Mouse (Mus musculus) CH12.LX (cell line): ENCODE results near the gene Eif3k. TPM values are rescaled to one million over a fixed set of nuclear protein-coding genes. Genes with fewer than 3 reads are reported as not detected.

Experiments
- DNase-seq: peaks from one replicate; pipeline ENCODE4 v3.0.0-alpha.2; 2013; ENCODE audit errors: extremely low read depth
- H3K27ac ChIP-seq: 2 replicates; pipeline ENCODE4 v1.5.1; 2012; ENCODE audit warnings: low read depth, mild to moderate bottlenecking, control low read depth, moderate library complexity; ENCODE audit not compliant: insufficient read depth
- H3K27me3 ChIP-seq: replicated peaks from 2 replicates; pipeline ENCODE3; 2012; ENCODE audit warnings: inconsistent platforms
- H3K36me3 ChIP-seq, 2 experiments: replicated peaks in 1 of 2; 2 replicates each; pipeline versions ENCODE3 to v1.6.1; 2012; ENCODE audit warnings: inconsistent platforms in 1 of 2, low read length in 1 of 2, mild to moderate bottlenecking in 1 of 2, mixed read lengths in 1 of 2, moderate library complexity in 1 of 2; ENCODE audit not compliant: control insufficient read depth in 1 of 2, insufficient read depth in 1 of 2
- H3K4me1 ChIP-seq, 2 experiments: 2 replicates each; pipeline ENCODE4 v1.6.1; 2012; ENCODE audit warnings: inconsistent platforms in 1 of 2, moderate library complexity in 1 of 2; ENCODE audit not compliant: insufficient read depth in 2 of 2, control insufficient read depth in 1 of 2
- H3K4me2 ChIP-seq: 2 replicates; pipeline ENCODE4 v1.6.1; 2012; ENCODE audit warnings: low read depth, mild to moderate bottlenecking, control low read depth; ENCODE audit not compliant: poor library complexity, insufficient read depth, severe bottlenecking
- H3K4me3 ChIP-seq, 3 experiments: fragments of 150-350 bp in 1 of 3; sonication (generic) in 1 of 3; replicated peaks in 1 of 3; 2 replicates each; pipeline versions ENCODE3 to v1.5.1; 2011 to 2012; ENCODE audit warnings: low read depth in 2 of 3, low read length in 2 of 3, mild to moderate bottlenecking in 2 of 3, moderate library complexity in 2 of 3, control low read depth in 1 of 3, improper control_type of control experiment in 1 of 3, inconsistent platforms in 1 of 3, mixed read lengths in 1 of 3; ENCODE audit not compliant: poor library complexity in 1 of 3
- H3K79me2 ChIP-seq: replicated peaks from 2 replicates; pipeline ENCODE4 v1.6.1; 2012; ENCODE audit warnings: mild to moderate bottlenecking, moderate library complexity; ENCODE audit not compliant: control insufficient read depth, poor library complexity, insufficient read depth, severe bottlenecking; ENCODE audit errors: extremely low read depth
- H3K9ac ChIP-seq: 2 replicates; pipeline ENCODE4 v1.6.1; 2012; ENCODE audit warnings: low read depth, mild to moderate bottlenecking, control low read depth, moderate library complexity; ENCODE audit not compliant: insufficient read depth
- H3K9me3 ChIP-seq: replicated peaks from 2 replicates; pipeline ENCODE3; 2012; ENCODE audit warnings: low read length, inconsistent platforms, mixed read lengths
- BHLHE40 ChIP-seq: IDR thresholded peaks from 2 replicates; pipeline ENCODE4 v1.6.1; 2011; ENCODE audit warnings: mild to moderate bottlenecking, low read depth, low read length, improper control_type of control experiment
- CHD1 ChIP-seq: IDR thresholded peaks from 2 replicates; pipeline ENCODE4 v1.6.1; 2012; ENCODE audit warnings: low read depth, low read length, improper control_type of control experiment, inconsistent platforms
- CTCF ChIP-seq, 2 experiments: IDR thresholded peaks in 1 of 2; conservative IDR thresholded peaks in 1 of 2; 2 replicates each; pipeline ENCODE4 v1.5.1; 2011 to 2012; ENCODE audit warnings: low read depth in 2 of 2, low read length in 2 of 2, improper control_type of control experiment in 1 of 2, inconsistent platforms in 1 of 2, mild to moderate bottlenecking in 1 of 2, moderate library complexity in 1 of 2
- E2F4 ChIP-seq: IDR thresholded peaks from 2 replicates; pipeline ENCODE4 v1.6.1; 2011; ENCODE audit warnings: low read depth, low read length, improper control_type of control experiment; ENCODE audit not compliant: insufficient replicate concordance
- ELF1 ChIP-seq: IDR thresholded peaks from 2 replicates; pipeline ENCODE4 v1.6.1; 2014; ENCODE audit warnings: low read depth, mild to moderate bottlenecking, inconsistent platforms, low read length, improper control_type of control experiment
- ETS1 ChIP-seq: conservative IDR thresholded peaks from 2 replicates; pipeline ENCODE4 v1.6.1; 2012; ENCODE audit warnings: low read depth, mild to moderate bottlenecking, inconsistent platforms, low read length, improper control_type of control experiment, moderate library complexity
- GABPA ChIP-seq: IDR thresholded peaks from 2 replicates; pipeline ENCODE4 v1.6.1; 2012; ENCODE audit warnings: low read depth, low read length, improper control_type of control experiment, inconsistent platforms; ENCODE audit not compliant: insufficient replicate concordance
- IRF4 ChIP-seq: IDR thresholded peaks from 2 replicates; pipeline ENCODE4 v1.6.1; 2014; ENCODE audit warnings: low read depth, mild to moderate bottlenecking, inconsistent platforms, low read length, improper control_type of control experiment
- JUN ChIP-seq: IDR thresholded peaks from 2 replicates; pipeline ENCODE4 v1.6.1; 2011; ENCODE audit warnings: low read depth, mild to moderate bottlenecking, low read length, improper control_type of control experiment, moderate library complexity; ENCODE audit not compliant: insufficient read depth
- MAZ ChIP-seq: IDR thresholded peaks from 2 replicates; pipeline ENCODE4 v1.6.1; 2012; ENCODE audit warnings: low read depth, mild to moderate bottlenecking, inconsistent platforms, low read length, improper control_type of control experiment, moderate library complexity
- MEF2A ChIP-seq: IDR thresholded peaks from 2 replicates; pipeline ENCODE4 v1.6.1; 2014; ENCODE audit warnings: low read depth, mild to moderate bottlenecking, inconsistent platforms, low read length, improper control_type of control experiment, borderline replicate concordance
- MXI1 ChIP-seq: IDR thresholded peaks from 2 replicates; pipeline ENCODE4 v1.6.1; 2011; ENCODE audit warnings: mild to moderate bottlenecking, low read depth, low read length, improper control_type of control experiment
- NELFE ChIP-seq: IDR thresholded peaks from 2 replicates; pipeline ENCODE4 v1.6.1; 2011; ENCODE audit warnings: low read depth, low read length, improper control_type of control experiment
- NRF1 ChIP-seq: IDR thresholded peaks from 2 replicates; pipeline ENCODE4 v1.6.1; 2014; ENCODE audit warnings: low read depth, mild to moderate bottlenecking, inconsistent platforms, low read length, improper control_type of control experiment, moderate library complexity
- POLR2A ChIP-seq: IDR thresholded peaks from 2 replicates; pipeline ENCODE4 v1.6.1; 2011; ENCODE audit warnings: low read depth, mild to moderate bottlenecking, improper control_type of control experiment, low read length
- RAD21 ChIP-seq: IDR thresholded peaks from 2 replicates; pipeline ENCODE4 v1.6.1; 2011; ENCODE audit warnings: low read depth, mild to moderate bottlenecking, low read length, improper control_type of control experiment, moderate library complexity
- SIN3A ChIP-seq: IDR thresholded peaks from 2 replicates; pipeline ENCODE4 v1.6.1; 2012; ENCODE audit warnings: low read length, improper control_type of control experiment, inconsistent platforms
- TBP ChIP-seq: conservative IDR thresholded peaks from 2 replicates; pipeline ENCODE4 v1.6.1; 2011; ENCODE audit warnings: low read depth, low read length, improper control_type of control experiment
- UBTF ChIP-seq: IDR thresholded peaks from 2 replicates; pipeline ENCODE4 v1.6.1; 2012; ENCODE audit warnings: low read depth, mild to moderate bottlenecking, inconsistent platforms, low read length, improper control_type of control experiment, moderate library complexity
- USF1 ChIP-seq: IDR thresholded peaks from 2 replicates; pipeline ENCODE4 v1.6.1; 2014; ENCODE audit warnings: low read depth, mild to moderate bottlenecking, inconsistent platforms, low read length, improper control_type of control experiment
- USF2 ChIP-seq: conservative IDR thresholded peaks from 2 replicates; pipeline ENCODE4 v1.6.1; 2011; ENCODE audit warnings: low read depth, low read length, improper control_type of control experiment
- ZNF384 ChIP-seq: IDR thresholded peaks from 2 replicates; pipeline ENCODE4 v1.6.1; 2012; ENCODE audit warnings: low read depth, low read length, improper control_type of control experiment, inconsistent platforms
- dilution Hi-C: fragments of 300-500 bp; cut with MboI; formaldehyde crosslinking; loops from 2 replicates; pipeline ENCODE4 v1.14.3; 2020; ENCODE audit warnings: low sequenced_read_pairs; ENCODE audit not compliant: extremely low pct_unique_long_range_greater_than_20kb, extremely low pct_ligation_motif_present
- in situ Hi-C: fragments of 300-500 bp; cut with MboI; formaldehyde crosslinking; loops from 3 replicates; pipeline ENCODE4 v1.14.3; 2019; ENCODE audit warnings: low sequenced_read_pairs, low pct_ligation_motif_present, low pct_unique_long_range_greater_than_20kb, mixed read lengths
- polyA plus RNA-seq: library from polyadenylated mRNA; unstranded; fragments of >175 nt; gene quantifications from 2 replicates; pipeline ENCODE4 v1.2.1, GENCODE M21; 2012; ENCODE audit warnings: low read depth; ENCODE audit not compliant: insufficient read length
- total RNA-seq, 2 experiments: library from RNA; depleted of rRNA; stranded (reverse); fragments of 300-350 nt in 1 of 2; fragments of >200 nt in 1 of 2; gene quantifications; 2 replicates each; pipeline ENCODE4 v1.2.3; 2012 to 2014

Eif3k gene
- total and polyA plus RNA-seq, 3 experiments: 513 to 658 (median 584) TPM

GRCm38 (mm10) chr7:29019447-29020220, 38.0 kb upstream of the Eif3k start:
- Histone ChIP-seq H3K4me1 (peaks cover 10 to 30% of the 10 kb centered on the region in 2 experiments; a peak in 3 of 4 replicates), H3K27me3 (no peaks in the 10 kb centered on the region), H3K4me3 (no peak overlapping the region), H3K36me3 (peaks cover 2 to 23% of the 10 kb centered on the region in 2 experiments), H3K4me2 (no peak overlapping the region), H3K9me3 (peaks cover 15% of the 10 kb centered on the region), H3K27ac (no peak overlapping the region), H3K79me2 (no peaks in the 10 kb centered on the region), H3K9ac (no peak overlapping the region)
- in situ Hi-C loops: loop anchor here (5.0 kb wide), 1 partner anchor 32 kb away; no protein-coding TSS in a partner anchor
- DNase-seq: no peak
- no peak for TF ChIP-seq MAZ
- no peak for TF ChIP-seq SIN3A
- TF ChIP-seq NELFE: no peak
- TF ChIP-seq MXI1: no peak
- TF ChIP-seq JUN: no peak
- no peak for TF ChIP-seq NRF1
- no peak for TF ChIP-seq USF1
- dilution Hi-C loops: no loop called here

DNA sequence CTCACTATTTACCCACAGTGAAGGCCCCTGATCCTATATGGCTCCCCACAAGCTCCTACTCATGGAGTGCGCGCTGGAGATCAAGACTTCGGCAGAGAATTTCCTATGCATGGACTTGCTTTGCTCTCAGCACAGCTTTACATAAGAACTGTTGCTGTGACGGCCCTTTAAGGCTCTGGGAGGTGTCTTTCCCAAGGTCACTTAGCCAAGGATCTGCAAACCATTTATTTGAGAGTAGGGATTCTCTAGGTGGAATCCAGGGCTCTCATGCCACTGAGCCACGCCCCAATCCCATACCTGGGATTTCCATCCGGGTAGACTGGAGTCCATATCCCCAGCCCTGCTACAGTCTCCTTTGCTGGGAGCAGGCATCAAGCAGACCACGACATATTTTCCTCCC, 35.6 kb upstream of the Eif3k start:
- Histone ChIP-seq H3K4me2 (no peak overlapping the region), H3K27me3 (no peaks in the 10 kb centered on the region), H3K9me3 (peaks cover 15% of the 10 kb centered on the region), H3K4me3 (no peak overlapping the region), H3K4me1 (peaks cover 5 to 10% of the 10 kb centered on the region in 2 experiments; a peak in 2 of 4 replicates), H3K27ac (no peak overlapping the region), H3K36me3 (peaks cover 2 to 23% of the 10 kb centered on the region in 2 experiments), H3K79me2 (no peaks in the 10 kb centered on the region), H3K9ac (no peak overlapping the region)
- in situ Hi-C loops: no loop called here
- no peak for DNase-seq
- TF ChIP-seq CHD1: no peak
- dilution Hi-C loops: no loop called here

GRCm38 (mm10) chr7:29016440-29016839, 34.8 kb upstream of the Eif3k start:
- no peak overlapping the region for H3K27ac ChIP-seq
- H3K9me3 ChIP-seq: peaks cover 15% of the 10 kb centered on the region
- H3K79me2 ChIP-seq: no peaks in the 10 kb centered on the region
- H3K4me2 ChIP-seq: no peak overlapping the region
- in situ Hi-C loops (no loop called here), dilution Hi-C loops (no loop called here)
- H3K9ac ChIP-seq: no peak overlapping the region
- H3K36me3 ChIP-seq: peaks cover 2 to 23% of the 10 kb centered on the region in 2 experiments
- TF ChIP-seq USF1: no peak
- TF ChIP-seq USF2: no peak
- TF ChIP-seq GABPA: no peak
- no peak for TF ChIP-seq ELF1
- no peak for TF ChIP-seq SIN3A
- no peak for TF ChIP-seq ETS1
- TF ChIP-seq ZNF384: no peak
- TF ChIP-seq CTCF (conservative IDR thresholded peaks at IDR 0.05 in 1 of 2, IDR thresholded peaks at IDR 0.05 in 1 of 2; ENCODE audit: low read depth in 2 of 2, low read length in 2 of 2): no peak
- no peak for TF ChIP-seq NELFE
- no peak for TF ChIP-seq BHLHE40
- no peak for TF ChIP-seq UBTF
- no peak for TF ChIP-seq IRF4
- TF ChIP-seq TBP: no peak
- no peak for TF ChIP-seq RAD21
- no peak for TF ChIP-seq POLR2A
- TF ChIP-seq MEF2A: no peak
- TF ChIP-seq E2F4: no peak
- TF ChIP-seq CHD1: no peak
- no peaks in the 10 kb centered on the region for H3K27me3 ChIP-seq
- peaks cover 5 to 13% of the 10 kb centered on the region in 2 experiments; a peak in 2 of 4 replicates for H3K4me1 ChIP-seq
- no peak overlapping the region for H3K4me3 ChIP-seq
- DNase-seq: no peak
